Mouse (Mus musculus) embryonic facial prominence, embryonic 14.5 days (tissue): ENCODE data around the gene Tmub1. TPM values are rescaled to one million over a fixed set of nuclear protein-coding genes. Genes with fewer than 3 reads are reported as not detected.

Source experiments
- ATAC-seq: fragments of 200-750 bp; cut with Nextera tagmentation; 2 replicates; pipeline ENCODE4 v1.8.0; 2017; ENCODE audit warnings: low read depth, moderate number of reproducible peaks, moderate TSS enrichment
- DNase-seq: peaks from one replicate; pipeline ENCODE4 v3.0.0-alpha.2; 2015; ENCODE audit warnings: low spot score
- H3K27ac ChIP-seq: fragments of 300-500 bp; sonication (generic); replicated peaks from 2 replicates; pipeline ENCODE4 v1.5.1; 2014; ENCODE audit warnings: low read depth, mild to moderate bottlenecking, low read length, moderate library complexity
- H3K27me3 ChIP-seq: fragments of 300-500 bp; sonication (generic); replicated peaks from 2 replicates; pipeline ENCODE4 v1.6.1; 2014; ENCODE audit warnings: low read length; ENCODE audit not compliant: control insufficient read depth, insufficient read depth
- H3K36me3 ChIP-seq: fragments of 300-500 bp; sonication (generic); 2 replicates; pipeline ENCODE4 v1.6.1; 2014; ENCODE audit warnings: low read length, mixed read lengths; ENCODE audit not compliant: control insufficient read depth, insufficient read depth
- H3K4me1 ChIP-seq: fragments of 300-500 bp; sonication (generic); 2 replicates; pipeline ENCODE4 v1.6.1; 2014; ENCODE audit warnings: antibody characterized with exemption, low read length; ENCODE audit not compliant: control insufficient read depth, insufficient read depth
- H3K4me2 ChIP-seq: fragments of 300-500 bp; sonication (generic); 2 replicates; pipeline ENCODE4 v1.6.1; 2014; ENCODE audit warnings: low read depth, mild to moderate bottlenecking, low read length, moderate library complexity, mixed read lengths
- H3K4me3 ChIP-seq: fragments of 300-500 bp; sonication (generic); 2 replicates; pipeline ENCODE4 v1.5.1; 2014; ENCODE audit warnings: low read depth, mild to moderate bottlenecking, low read length
- H3K9ac ChIP-seq: fragments of 300-500 bp; sonication (generic); 2 replicates; pipeline ENCODE4 v1.6.1; 2014; ENCODE audit warnings: low read depth, mild to moderate bottlenecking, low read length, moderate library complexity, mixed read lengths
- H3K9me3 ChIP-seq: fragments of 300-500 bp; sonication (generic); 2 replicates; pipeline ENCODE4 v1.6.1; 2016; ENCODE audit warnings: low read length; ENCODE audit not compliant: control insufficient read depth
- WGBS: fragments of 180-500 bp; shearing (Covaris S2); extraction: QIAGEN DNeasy Blood & Tissue Kit; methylation state at CpG from one replicate; pipeline ENCODE4 v1.1.7; 2014; 5-methylcytosine and 5-hydroxymethylcytosine counted together
- polyA plus RNA-seq: library from polyadenylated mRNA; unstranded; fragments of >200 nt; fragmentation: Nextera tagmentation; extraction: Ambion mirVana; gene quantifications from 2 replicates; pipeline ENCODE4 v1.2.1, GENCODE M21; 2014

The Tmub1 gene
- polyA plus RNA-seq, 1 experiment from 2014 or later = 16.5 TPM

DNA sequence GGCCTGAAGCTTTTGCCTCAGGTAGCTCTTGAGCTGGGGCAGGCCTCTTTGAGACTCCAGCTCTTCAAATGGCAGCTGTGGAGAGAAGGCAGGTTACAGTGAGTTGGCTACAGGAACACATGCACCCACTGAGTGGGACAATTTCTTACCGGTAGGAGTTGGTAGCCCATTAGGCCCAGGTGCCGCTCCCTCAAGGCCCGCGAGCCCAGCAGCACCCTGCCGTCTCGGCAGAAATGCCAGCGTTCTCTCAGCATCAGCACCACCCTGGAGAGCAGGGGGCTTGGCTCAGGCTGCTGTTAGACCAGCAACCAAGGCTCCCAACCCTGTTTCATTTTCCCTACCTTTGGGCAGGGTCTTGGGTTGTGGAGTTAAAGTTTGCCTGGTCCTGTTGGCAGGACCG is 6.5 kb downstream of the Tmub1 start:
- no peak overlapping the region for H3K9ac ChIP-seq
- WGBS = 94% methylated on average over 8 of the region's 8 CpGs
- H3K9me3 ChIP-seq = no peaks in the 10 kb centered on the region
- peaks cover 9% of the 10 kb centered on the region for H3K4me1 ChIP-seq
- H3K27ac ChIP-seq = no peak overlapping the region
- H3K36me3 ChIP-seq = peaks cover 76% of the 10 kb centered on the region
- no peak for ATAC-seq
- no peak for DNase-seq
- no peaks in the 10 kb centered on the region for H3K27me3 ChIP-seq
- no peak overlapping the region for H3K4me2 ChIP-seq
- no peak overlapping the region for H3K4me3 ChIP-seq

DNA sequence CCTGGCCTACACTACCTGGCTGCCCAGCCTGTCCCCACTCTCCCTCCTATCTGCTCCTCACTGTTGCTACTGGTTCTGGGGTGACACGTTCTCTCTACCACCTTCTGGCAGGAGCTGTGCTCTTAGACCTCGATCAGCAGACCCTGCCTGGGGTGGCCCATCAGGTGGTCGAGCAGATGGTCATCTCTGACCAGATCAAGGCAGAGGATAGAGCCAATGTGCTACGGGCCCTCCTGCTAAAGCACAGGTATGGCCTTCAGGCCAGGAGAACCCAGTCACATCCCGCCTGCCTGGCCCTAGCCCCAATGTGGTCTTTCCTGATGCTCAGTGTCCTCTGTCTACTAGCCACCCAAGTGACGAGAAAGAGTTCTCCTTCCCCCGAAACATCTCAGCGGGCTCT is 13.7 kb downstream of the Tmub1 start:
- Histone ChIP-seq H3K27me3 (no peaks in the 10 kb centered on the region), H3K27ac (no peak overlapping the region), H3K9me3 (no peaks in the 10 kb centered on the region), H3K9ac (no peak overlapping the region), H3K36me3 (peaks cover 99% of the 10 kb centered on the region), H3K4me2 (no peak overlapping the region), H3K4me1 (no peaks in the 10 kb centered on the region), H3K4me3 (no peak overlapping the region)
- DNase-seq (no peak), ATAC-seq (no peak)
- WGBS = 87% methylated on average over 8 of the region's 8 CpGs

DNA sequence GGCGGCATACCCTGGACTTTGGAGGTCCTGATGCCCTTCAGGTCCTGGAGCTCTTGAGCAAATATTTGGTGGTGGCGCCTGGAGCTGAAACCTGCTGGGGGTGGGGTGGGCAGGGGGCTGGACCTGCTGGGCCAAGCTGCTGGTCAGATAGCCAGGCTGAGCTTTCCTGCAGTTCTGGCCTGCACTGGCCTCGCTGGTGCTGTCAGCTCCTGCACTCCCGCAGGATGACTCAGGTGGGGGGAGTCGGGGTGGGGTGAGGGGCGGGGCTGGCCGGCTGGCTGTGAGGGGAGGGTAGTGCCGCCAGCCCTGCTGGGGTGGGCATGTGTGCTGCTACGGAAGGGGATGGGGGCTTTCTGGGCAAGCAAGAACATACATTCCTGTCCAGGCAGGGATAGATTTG is 19.1 kb downstream of the Tmub1 start:
- WGBS = 28% methylated on average over 6 of the region's 9 CpGs
- Histone ChIP-seq H3K4me3 (no peak overlapping the region), H3K9me3 (no peaks in the 10 kb centered on the region), H3K27ac (no peak overlapping the region), H3K27me3 (no peaks in the 10 kb centered on the region), H3K4me2 (peak overlapping the region; percentile 85), H3K4me1 (peaks cover 37% of the 10 kb centered on the region), H3K36me3 (peaks cover 47% of the 10 kb centered on the region), H3K9ac (0 out of 2 replicates have a peak overlapping the region, but pooled peaks have one; percentile 20)
- DNase-seq = peak; percentile 13
- ATAC-seq = no peak

DNA sequence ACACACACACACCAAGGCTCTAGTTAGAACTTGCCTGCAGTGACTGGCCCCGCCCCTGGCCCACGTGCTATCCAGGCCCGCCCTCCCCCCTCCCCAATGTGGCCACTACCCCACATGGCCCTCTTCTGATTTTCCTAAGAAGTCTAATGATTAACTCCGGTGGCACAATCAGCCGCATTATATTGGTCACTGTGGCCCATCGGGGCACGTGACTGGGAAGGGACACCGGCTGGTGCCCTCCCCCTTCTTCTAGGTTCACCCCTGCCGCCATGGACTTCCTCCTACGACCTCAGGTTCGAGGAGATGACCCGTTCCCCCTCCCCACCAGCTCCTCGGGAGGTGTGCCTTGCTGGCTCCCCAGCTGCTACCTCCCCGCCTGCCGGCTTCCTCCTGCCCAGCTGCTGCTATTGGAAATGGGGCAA is 19.7 kb downstream of the Tmub1 start:
- Histone ChIP-seq H3K9me3 (no peaks in the 10 kb centered on the region), H3K9ac (0 out of 2 replicates have a peak overlapping the region, but pooled peaks have one; percentile 19), H3K4me1 (peaks cover 37% of the 10 kb centered on the region), H3K4me3 (no peak overlapping the region), H3K4me2 (peak overlapping the region; percentile 85), H3K36me3 (peaks cover 41% of the 10 kb centered on the region), H3K27ac (peak overlapping the region; percentile 6; the same call in 1 of the 2 replicates), H3K27me3 (no peaks in the 10 kb centered on the region)
- DNase-seq = peak; percentile 24
- 16% methylated on average over 14 of the region's 15 CpGs for WGBS
- no peak for ATAC-seq

DNA sequence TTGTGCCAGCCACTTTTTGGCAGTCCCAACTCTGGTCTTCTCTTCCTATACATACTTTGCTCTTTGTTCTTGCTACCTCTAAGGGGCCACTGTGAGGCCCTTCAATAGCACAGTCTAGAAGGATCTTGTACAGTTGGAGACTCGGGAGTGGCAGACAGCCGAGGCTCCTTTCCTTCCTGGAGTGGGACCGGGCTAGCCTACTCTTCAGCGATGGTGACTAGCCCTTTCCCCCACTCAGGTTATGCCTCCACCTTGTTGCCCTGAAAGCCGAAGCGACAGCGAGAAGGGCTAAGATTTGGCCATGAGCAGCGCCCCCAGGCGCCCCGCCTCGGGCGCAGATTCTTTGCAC is 20.4 kb downstream of the Tmub1 start:
- 15% methylated on average over 12 of the region's 12 CpGs for WGBS
- peak overlapping the region; percentile 45 for H3K9ac ChIP-seq
- H3K27me3 ChIP-seq = no peaks in the 10 kb centered on the region
- H3K36me3 ChIP-seq = peaks cover 34% of the 10 kb centered on the region
- H3K9me3 ChIP-seq = no peaks in the 10 kb centered on the region
- no peak for DNase-seq
- no peak for ATAC-seq
- H3K4me3 ChIP-seq = peak overlapping the region; percentile 51; the same call in 1 of the 2 replicates
- H3K4me1 ChIP-seq = peaks cover 44% of the 10 kb centered on the region
- no peak overlapping the region for H3K27ac ChIP-seq
- H3K4me2 ChIP-seq = peak overlapping the region; percentile 85

DNA sequence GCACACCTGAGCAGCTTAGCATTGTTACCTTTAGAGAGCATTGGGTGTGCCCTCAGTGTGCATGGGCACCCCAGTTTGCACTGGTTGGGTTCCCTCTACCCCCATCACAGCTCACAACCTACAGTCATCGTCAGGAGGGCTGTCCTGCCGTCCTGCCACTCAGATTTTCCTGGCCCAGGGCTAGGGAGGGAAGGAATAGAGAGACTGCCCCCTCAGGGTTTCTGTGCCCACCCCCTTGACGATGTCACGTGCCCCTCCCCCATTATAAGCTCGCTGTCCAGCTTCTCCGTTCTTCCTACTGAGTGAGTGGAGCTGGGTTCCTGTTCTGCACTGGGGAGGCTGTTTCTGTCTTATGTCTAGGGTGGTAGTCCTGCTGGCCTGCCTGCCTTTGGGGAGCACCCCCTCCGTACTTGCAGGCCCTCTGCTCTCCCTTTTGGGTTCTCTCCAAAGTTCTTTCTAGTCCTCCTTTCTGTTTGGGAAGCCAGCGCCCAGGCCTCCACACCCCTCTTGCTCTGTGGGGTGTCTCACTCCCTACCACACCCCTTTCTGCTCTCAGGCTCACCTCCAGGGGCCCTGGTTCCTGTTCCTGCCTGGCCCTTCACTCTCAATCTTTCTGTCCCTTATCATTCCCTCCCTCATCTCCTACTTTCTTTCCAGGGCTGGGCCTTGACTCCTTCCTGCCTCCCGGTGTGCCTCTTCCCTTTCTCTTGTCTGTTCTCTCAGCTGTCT is 20.9 kb downstream of the Tmub1 start:
- no peak for ATAC-seq
- Histone ChIP-seq H3K4me3 (peak overlapping the region; percentile 51), H3K4me1 (peaks cover 45% of the 10 kb centered on the region), H3K27me3 (no peaks in the 10 kb centered on the region), H3K36me3 (peaks cover 32% of the 10 kb centered on the region), H3K27ac (no peak overlapping the region), H3K4me2 (peak overlapping the region; percentile 85), H3K9me3 (no peaks in the 10 kb centered on the region), H3K9ac (peak overlapping the region; percentile 75)
- 14% methylated on average over 9 of the region's 9 CpGs for WGBS
- peak; percentile 22 for DNase-seq

DNA sequence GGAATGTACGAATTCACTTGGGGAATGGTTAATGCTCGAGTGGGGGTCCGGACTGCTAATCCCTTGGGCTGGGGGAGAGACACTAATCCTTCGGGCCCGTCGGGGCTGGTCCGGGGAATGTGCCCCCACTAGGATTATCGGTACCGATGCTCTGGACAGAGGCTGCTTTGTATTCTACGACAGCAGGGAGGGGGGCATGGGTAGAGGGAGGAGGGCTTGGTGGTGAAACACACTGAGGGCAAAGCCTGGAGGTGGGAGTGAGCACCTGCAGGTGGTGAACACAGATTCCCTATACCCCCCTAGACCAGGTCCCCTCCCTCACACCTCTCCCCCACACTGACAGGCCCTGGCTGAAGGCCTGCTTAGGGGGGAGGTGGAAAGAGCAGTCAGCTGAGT is 21.6 kb downstream of the Tmub1 start:
- WGBS = under 1% methylated on average over 10 of the region's 10 CpGs
- peak; percentile 25 for DNase-seq

DNA sequence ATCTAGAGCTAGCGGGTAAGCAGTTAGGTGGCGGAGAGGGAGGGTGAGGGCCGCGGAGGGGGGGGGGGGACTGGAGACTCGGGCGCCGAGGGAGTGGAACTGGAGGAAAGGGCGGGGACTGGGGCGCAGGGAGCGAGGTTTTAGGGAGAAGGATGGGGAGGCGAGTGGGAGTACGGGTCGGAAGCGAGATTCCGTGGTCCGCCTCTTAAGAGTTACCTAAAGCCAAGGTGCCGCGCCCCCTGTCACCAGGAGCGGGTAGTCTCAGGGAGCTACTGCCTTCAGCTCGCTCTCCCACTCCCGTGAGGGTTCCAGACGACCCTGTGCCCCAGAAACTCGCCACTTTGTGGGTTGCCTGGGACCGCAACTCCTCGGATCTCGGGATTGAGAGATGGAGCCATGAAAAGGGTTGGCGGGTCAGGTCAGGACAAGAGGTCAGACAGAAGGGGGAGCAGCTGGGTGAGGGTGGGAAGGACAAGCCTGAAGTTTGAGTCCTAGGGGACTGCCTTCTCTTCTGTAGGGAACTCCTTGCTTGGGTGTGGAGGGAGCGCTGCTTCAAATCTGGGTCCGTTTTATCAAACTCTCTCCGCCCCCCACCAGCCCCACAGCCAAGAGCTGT is 22.1 kb downstream of the Tmub1 start:
- Histone ChIP-seq H3K9me3 (no peaks in the 10 kb centered on the region), H3K27ac (peak overlapping the region; percentile 93), H3K4me2 (peak overlapping the region; percentile 85), H3K4me3 (peak overlapping the region; percentile 51), H3K9ac (peak overlapping the region; percentile 75), H3K27me3 (no peaks in the 10 kb centered on the region), H3K4me1 (peaks cover 45% of the 10 kb centered on the region), H3K36me3 (peaks cover 32% of the 10 kb centered on the region)
- under 1% methylated on average over 27 of the region's 30 CpGs for WGBS
- no peak for ATAC-seq
- DNase-seq = peak; percentile 72

More for the DNA sequence above, 21.6 kb downstream of the Tmub1 start:
- Histone ChIP-seq H3K9me3 (no peaks in the 10 kb centered on the region), H3K27me3 (no peaks in the 10 kb centered on the region), H3K4me2 (peak overlapping the region; percentile 85), H3K27ac (peak overlapping the region; percentile 93; the same call in 1 of the 2 replicates), H3K9ac (peak overlapping the region; percentile 75), H3K36me3 (peaks cover 32% of the 10 kb centered on the region), H3K4me1 (peaks cover 45% of the 10 kb centered on the region), H3K4me3 (peak overlapping the region; percentile 51)
- no peak for ATAC-seq
